Mouse (Mus musculus) heart, adult 2 months (tissue): ENCODE results near the gene Mlkl. TPM values are rescaled to one million over a fixed set of nuclear protein-coding genes. Genes with fewer than 3 reads are reported as not detected.
A peak's percentile ranks its signal among the peaks of the same experiment; 100 is the strongest.

Source experiments
- DNase-seq, 2 experiments: peaks; one replicate each; pipeline ENCODE4 v3.0.0; 2021
- H3K27ac ChIP-seq: fragments of 200-600 bp; 2 replicates; pipeline ENCODE4 v1.8.1; 2022
- H3K27me3 ChIP-seq: fragments of 200-500 bp; 2 replicates; pipeline ENCODE4 v1.6.1; 2012; ENCODE audit warnings: mild to moderate bottlenecking, low read length, inconsistent platforms, mixed read lengths; ENCODE audit not compliant: control insufficient read depth, insufficient read depth
- H3K36me3 ChIP-seq: fragments of 200-500 bp; 2 replicates; pipeline ENCODE4 v1.6.1; 2012; ENCODE audit warnings: low read length, inconsistent platforms; ENCODE audit not compliant: control insufficient read depth, insufficient read depth
- H3K4me1 ChIP-seq: fragments of 200-500 bp; 2 replicates; pipeline ENCODE4 v1.6.1; 2011; ENCODE audit warnings: low read length; ENCODE audit not compliant: control insufficient read depth, insufficient read depth
- H3K4me3 ChIP-seq: fragments of 200-600 bp; 2 replicates; pipeline ENCODE4 v1.8.1; 2022
- H3K79me2 ChIP-seq: fragments of 200-500 bp; replicated peaks from 2 replicates; pipeline ENCODE4 v1.6.1; 2012; ENCODE audit warnings: mild to moderate bottlenecking, inconsistent platforms, low read length, moderate library complexity, mixed read lengths; ENCODE audit not compliant: control insufficient read depth, insufficient read depth
- H3K9ac ChIP-seq: fragments of 200-500 bp; 2 replicates; pipeline ENCODE4 v1.6.1; 2012; ENCODE audit warnings: low read depth, mild to moderate bottlenecking, control low read depth, inconsistent platforms, low read length, mixed read lengths
- CTCF ChIP-seq: fragments of 200-600 bp; IDR thresholded peaks from 2 replicates; pipeline ENCODE4 v1.8.1; 2022; ENCODE audit warnings: antibody characterized with exemption, mild to moderate bottlenecking, moderate library complexity
- EP300 ChIP-seq: fragments of 200-500 bp; IDR thresholded peaks from 2 replicates; pipeline ENCODE4 v1.6.1; 2011; ENCODE audit warnings: low read depth, low read length, control low read depth; ENCODE audit not compliant: insufficient read depth
- POLR2A ChIP-seq: fragments of 200-500 bp; IDR thresholded peaks from 2 replicates; pipeline ENCODE4 v1.6.1; 2011; ENCODE audit warnings: mild to moderate bottlenecking, low read depth, low read length, control low read depth; ENCODE audit not compliant: insufficient read depth
- WGBS: fragments of 180-500 bp; shearing (Covaris S2); methylation state at CpG from one replicate; pipeline ENCODE4 v1.1.7; 2018; 5-methylcytosine and 5-hydroxymethylcytosine counted together
- intact Hi-C: fragments of 180-260 bp; cut with DNase I; formaldehyde crosslinking; loops from one replicate; pipeline ENCODE4 v1.15.1; 2025
- polyA plus RNA-seq: library from polyadenylated mRNA; depleted of rRNA; stranded (reverse); fragments of >200 nt; gene quantifications from 2 replicates; pipeline ENCODE4 v1.2.3, GENCODE M21; 2012
- total RNA-seq, 2 experiments: library from RNA; stranded (reverse); gene quantifications; 2 replicates each; pipeline ENCODE4 v1.2.3; 2021

Gene Mlkl
- total and polyA plus RNA-seq, 3 experiments, result 1.1 to 2.8 (median 2.8) TPM

GRCm38 (mm10) chr8:111366610-111367234 lies 28.7 kb upstream of the Mlkl start:
- intact Hi-C loops, result no loop called here
- peak; percentile 34 to 52 for DNase-seq
- TF ChIP-seq POLR2A (no peak), EP300 (no peak), CTCF (no peak)
- H3K27ac ChIP-seq, result peak overlapping the region; percentile 61
- WGBS, result 28% methylated on average over 14 of the region's 14 CpGs
- H3K4me3 ChIP-seq, result no peak overlapping the region
- H3K36me3 ChIP-seq, result no peaks in the 10 kb centered on the region
- no peaks in the 10 kb centered on the region for H3K4me1 ChIP-seq
- H3K79me2 ChIP-seq, result no peaks in the 10 kb centered on the region
- H3K27me3 ChIP-seq, result no peaks in the 10 kb centered on the region
- no peak overlapping the region for H3K9ac ChIP-seq

GRCm38 (mm10) chr8:111363489-111363888 lies 25.5 kb upstream of the Mlkl start:
- WGBS, result 75% methylated on average over 8 of the region's 8 CpGs
- no peak overlapping the region for H3K27ac ChIP-seq
- no peak for DNase-seq
- H3K9ac ChIP-seq, result no peak overlapping the region
- TF ChIP-seq POLR2A, result no peak
- no peak for TF ChIP-seq CTCF
- TF ChIP-seq EP300, result no peak
- no peak overlapping the region for H3K4me3 ChIP-seq
- H3K4me1 ChIP-seq, result no peaks in the 10 kb centered on the region
- H3K27me3 ChIP-seq, result no peaks in the 10 kb centered on the region
- H3K36me3 ChIP-seq, result no peaks in the 10 kb centered on the region
- H3K79me2 ChIP-seq, result no peaks in the 10 kb centered on the region
- intact Hi-C loops, result no loop called here

- intact Hi-C loops, result no loop called here
- Histone ChIP-seq H3K9ac (no peak overlapping the region), H3K27ac (no peak overlapping the region), H3K27me3 (no peaks in the 10 kb centered on the region), H3K4me1 (no peaks in the 10 kb centered on the region), H3K79me2 (no peaks in the 10 kb centered on the region), H3K4me3 (no peak overlapping the region), H3K36me3 (no peaks in the 10 kb centered on the region)
- DNase-seq, result no peak
- TF ChIP-seq POLR2A, result no peak
- TF ChIP-seq CTCF, result no peak
- TF ChIP-seq EP300, result no peak
- 64% methylated on average over 7 of the region's 7 CpGs for WGBS
These were observed 22.7 kb upstream of the Mlkl start for GRCm38 (mm10) chr8:111360579-111361209.

GRCm38 (mm10) chr8:111359936-111360335 lies 22.0 kb upstream of the Mlkl start:
- DNase-seq, result no peak
- intact Hi-C loops, result no loop called here
- Histone ChIP-seq H3K79me2 (no peaks in the 10 kb centered on the region), H3K36me3 (no peaks in the 10 kb centered on the region), H3K27ac (no peak overlapping the region), H3K9ac (no peak overlapping the region), H3K4me3 (no peak overlapping the region), H3K27me3 (no peaks in the 10 kb centered on the region), H3K4me1 (no peaks in the 10 kb centered on the region)
- 68% methylated on average over 5 of the region's 5 CpGs for WGBS
- TF ChIP-seq POLR2A (no peak), EP300 (no peak), CTCF (no peak)

- no peak overlapping the region for H3K4me3 ChIP-seq
- DNase-seq, result no peak
- TF ChIP-seq CTCF, result 0 out of 2 replicates have a peak, but pooled peaks have one; percentile 22
- TF ChIP-seq POLR2A, result no peak
- no peak for TF ChIP-seq EP300
- H3K4me1 ChIP-seq, result no peaks in the 10 kb centered on the region
- no peak overlapping the region for H3K9ac ChIP-seq
- H3K79me2 ChIP-seq, result no peaks in the 10 kb centered on the region
- no peaks in the 10 kb centered on the region for H3K27me3 ChIP-seq
- intact Hi-C loops, result no loop called here
- no peaks in the 10 kb centered on the region for H3K36me3 ChIP-seq
- H3K27ac ChIP-seq, result no peak overlapping the region
- WGBS, result 53% methylated on average over 1 of the region's 1 CpGs
These were observed 20.9 kb upstream of the Mlkl start for GRCm38 (mm10) chr8:111358905-111359304.

DNA sequence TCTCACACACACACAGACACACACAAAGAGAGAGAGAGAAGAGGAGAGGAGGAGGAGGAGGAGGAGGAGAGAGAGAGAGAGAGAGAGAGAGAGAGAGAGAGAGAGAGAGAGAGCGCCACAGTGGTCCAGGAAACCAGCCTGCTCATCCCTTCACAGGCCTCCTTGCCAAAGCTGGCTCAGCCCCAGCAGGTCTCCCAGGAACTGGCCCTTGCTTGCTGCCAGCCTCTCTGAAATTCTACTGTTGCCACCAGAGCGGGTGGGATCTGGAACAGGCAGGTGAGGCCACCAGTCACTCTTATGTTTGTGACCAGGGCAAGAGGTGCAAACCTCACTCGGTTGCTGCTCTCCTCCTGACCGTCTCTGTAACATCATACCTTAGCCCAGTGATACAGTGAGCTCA lies 19.5 kb upstream of the Mlkl start:
- no peak for DNase-seq
- no peaks in the 10 kb centered on the region; the same call in 1 of the 2 replicates for H3K27me3 ChIP-seq
- no peak overlapping the region for H3K4me3 ChIP-seq
- no peak for TF ChIP-seq POLR2A
- TF ChIP-seq CTCF, result no peak
- no peaks in the 10 kb centered on the region for H3K79me2 ChIP-seq
- no peaks in the 10 kb centered on the region for H3K4me1 ChIP-seq
- intact Hi-C loops, result no loop called here
- H3K36me3 ChIP-seq, result no peaks in the 10 kb centered on the region
- 64% methylated on average over 4 of the region's 4 CpGs for WGBS
- no peak overlapping the region for H3K9ac ChIP-seq
- no peak overlapping the region for H3K27ac ChIP-seq
